Mouse (Mus musculus) cerebellum, adult 11 months (tissue): Measurements from ENCODE around the gene Klrb1c.
"Not testable (repeated sequence)": the region's sequence is repeated elsewhere in the genome, so short reads cannot be mapped to it uniquely, and the experiment has no call there.

Experiments used
- DNase-seq: peaks from one replicate; pipeline ENCODE4 v3.0.0; 2022

The Klrb1c gene

DNA sequence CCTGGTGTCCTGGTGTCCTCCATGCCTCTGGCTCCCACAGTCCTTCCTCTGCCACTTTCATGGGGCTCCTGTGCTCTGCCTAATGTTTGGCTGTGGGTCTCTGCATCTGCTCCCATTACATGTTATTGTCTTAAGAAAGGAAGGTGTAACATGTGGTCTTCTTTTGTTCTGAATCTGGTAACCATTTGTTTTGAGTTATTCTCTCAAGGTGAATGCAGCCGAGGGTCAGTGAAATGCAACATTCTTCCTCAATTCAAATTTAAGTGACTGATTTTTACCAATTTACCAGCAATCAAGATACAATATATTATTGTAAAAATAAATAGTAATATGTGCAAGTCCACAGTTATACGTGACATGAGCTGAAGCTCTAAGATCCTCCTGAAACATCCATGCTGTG lies at the start of gene Klrb1c:
Gene Klrb1c (minus strand): TSS at position 101 of the 400 bp plus-strand sequence.
- DNase-seq = no peak

GRCm38 (mm10) chr6:128837454-128838341 lies 48.7 kb upstream of the Klrb1c start:
- peak; percentile 18 for DNase-seq

DNA sequence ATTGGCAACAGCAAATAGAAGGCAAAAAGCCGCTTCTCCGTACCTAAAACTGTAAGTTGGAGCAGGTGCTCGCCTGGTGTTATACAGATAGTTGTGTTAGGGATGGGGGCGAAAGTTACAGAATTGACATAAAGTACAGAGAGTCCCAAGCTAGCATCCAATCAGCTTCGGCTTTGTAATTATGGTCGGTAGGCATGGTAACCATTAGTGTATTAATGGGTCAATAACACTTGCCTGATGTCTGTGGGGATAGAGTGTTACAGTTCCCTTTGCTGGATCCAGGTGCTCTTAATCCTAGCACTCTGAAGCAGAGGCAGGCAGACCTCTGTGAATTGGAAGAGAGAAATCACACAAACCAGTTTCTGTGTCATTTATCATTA lies 47.9 kb upstream of the Klrb1c start:
- no peak for DNase-seq

GRCm38 (mm10) chr6:128836191-128836954 lies 47.4 kb upstream of the Klrb1c start:
- no peak for DNase-seq

- no peak for DNase-seq
Measured at GRCm38 (mm10) chr6:128835571-128835970, 46.6 kb upstream of the Klrb1c start.

DNA sequence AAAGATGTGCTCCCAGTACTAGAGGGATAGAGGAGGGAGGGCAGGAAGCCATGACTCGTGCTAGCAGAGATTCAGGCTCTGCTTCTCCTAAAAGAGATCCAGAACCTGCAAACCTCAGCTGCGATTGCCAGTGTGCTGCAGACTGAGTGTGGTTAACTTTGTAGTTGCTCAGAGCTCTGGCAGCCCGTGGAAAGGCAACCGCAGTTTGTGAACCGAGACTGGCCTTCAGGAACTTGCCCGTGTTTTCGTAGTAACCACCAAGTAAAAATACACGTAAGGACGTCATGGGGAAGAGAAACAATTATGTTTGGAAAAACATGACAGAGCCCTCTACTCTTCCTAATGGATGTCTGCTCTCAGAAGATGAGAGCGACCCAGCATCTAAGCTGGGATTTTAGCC lies 44.0 kb upstream of the Klrb1c start:
- no peak for DNase-seq

DNA sequence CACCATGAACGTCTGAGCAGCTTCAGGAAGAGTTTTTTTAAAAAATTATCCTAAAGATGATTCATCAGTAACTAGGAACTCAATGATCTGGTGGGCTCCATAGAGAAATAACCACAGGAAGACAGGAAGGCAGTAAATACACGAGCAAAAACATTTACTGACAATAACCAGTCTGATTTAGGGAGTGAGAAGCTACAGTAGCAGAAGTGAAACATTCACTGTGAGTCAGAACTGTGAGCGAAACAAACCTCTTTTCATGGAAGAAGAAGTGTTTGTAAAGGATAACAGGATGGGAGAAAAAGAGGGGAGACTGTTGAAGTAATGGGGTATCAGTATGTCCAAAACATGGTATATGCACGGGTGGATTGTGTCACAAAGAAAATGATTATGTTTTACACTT lies 40.8 kb upstream of the Klrb1c start:
- no peak for DNase-seq

GRCm38 (mm10) chr6:128826781-128827180 lies 37.8 kb upstream of the Klrb1c start:
- no peak for DNase-seq

GRCm38 (mm10) chr6:128826132-128826531 lies 37.1 kb upstream of the Klrb1c start, which contains the start of the genes Gm44511 and Klrb1b:
TSS of gene Gm44511 (minus strand) at chr6:128826315.
TSS of gene Klrb1b (minus strand) at chr6:128826331.
- DNase-seq = no peak

DNA sequence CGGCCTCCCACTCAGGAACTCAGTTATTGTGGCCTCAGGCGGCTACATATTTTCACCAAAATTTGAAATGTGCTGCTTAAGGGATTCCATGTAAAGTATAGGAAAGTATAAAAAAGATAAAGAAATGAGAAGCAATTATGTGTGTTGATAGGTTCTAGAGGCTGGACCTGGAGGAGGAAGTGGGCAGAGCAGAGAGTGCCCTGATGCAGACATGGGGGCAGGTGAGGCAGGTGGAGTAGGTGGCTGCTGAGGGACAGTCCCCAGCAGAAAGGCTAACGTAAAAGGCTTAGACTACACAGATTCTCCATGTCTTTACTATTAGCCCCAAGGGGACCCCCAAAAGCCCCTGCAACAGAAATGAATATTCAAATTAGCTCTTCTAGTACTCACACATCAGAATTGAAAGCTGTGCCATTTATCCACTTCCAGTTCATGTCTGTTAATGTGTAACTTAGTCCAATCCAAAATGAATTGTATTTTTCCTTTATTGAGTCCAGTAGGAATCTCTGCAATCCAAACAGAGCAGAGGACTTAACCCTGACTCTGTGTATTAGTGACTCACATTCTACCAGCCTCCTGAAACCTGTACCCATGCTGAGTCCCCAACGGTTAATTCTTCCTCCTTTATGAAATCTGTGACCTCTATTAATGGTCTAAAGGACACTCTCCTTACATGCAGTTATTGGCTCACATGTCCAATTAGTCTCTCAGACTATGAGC lies 29.2 kb upstream of the Klrb1c start:
- no peak for DNase-seq

DNA sequence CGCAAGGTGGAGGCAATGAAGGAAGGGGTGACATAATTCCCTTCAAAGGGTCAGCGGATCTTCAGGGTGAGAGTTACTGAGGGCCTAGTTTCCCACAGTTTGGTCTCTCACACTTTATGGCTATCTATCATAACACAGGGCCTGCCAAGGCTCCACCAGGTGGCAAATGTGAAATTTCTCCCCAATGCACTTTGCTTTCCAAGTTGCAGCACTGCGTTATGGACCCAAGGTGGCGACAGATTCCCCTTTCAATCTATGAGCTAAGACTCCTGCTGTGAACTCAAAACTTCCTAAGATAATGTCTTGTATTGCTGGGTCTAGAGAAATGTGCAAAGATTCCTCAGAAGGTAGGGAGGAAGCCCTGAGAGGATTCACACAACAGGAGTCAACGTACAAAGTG lies 19.5 kb upstream of the Klrb1c start:
- no peak for DNase-seq

- DNase-seq = no peak
Measured at GRCm38 (mm10) chr6:128807021-128807420, 18.0 kb upstream of the Klrb1c start.

GRCm38 (mm10) chr6:128804823-128805640 lies 16.0 kb upstream of the Klrb1c start:
- peak; percentile 32 for DNase-seq

DNA sequence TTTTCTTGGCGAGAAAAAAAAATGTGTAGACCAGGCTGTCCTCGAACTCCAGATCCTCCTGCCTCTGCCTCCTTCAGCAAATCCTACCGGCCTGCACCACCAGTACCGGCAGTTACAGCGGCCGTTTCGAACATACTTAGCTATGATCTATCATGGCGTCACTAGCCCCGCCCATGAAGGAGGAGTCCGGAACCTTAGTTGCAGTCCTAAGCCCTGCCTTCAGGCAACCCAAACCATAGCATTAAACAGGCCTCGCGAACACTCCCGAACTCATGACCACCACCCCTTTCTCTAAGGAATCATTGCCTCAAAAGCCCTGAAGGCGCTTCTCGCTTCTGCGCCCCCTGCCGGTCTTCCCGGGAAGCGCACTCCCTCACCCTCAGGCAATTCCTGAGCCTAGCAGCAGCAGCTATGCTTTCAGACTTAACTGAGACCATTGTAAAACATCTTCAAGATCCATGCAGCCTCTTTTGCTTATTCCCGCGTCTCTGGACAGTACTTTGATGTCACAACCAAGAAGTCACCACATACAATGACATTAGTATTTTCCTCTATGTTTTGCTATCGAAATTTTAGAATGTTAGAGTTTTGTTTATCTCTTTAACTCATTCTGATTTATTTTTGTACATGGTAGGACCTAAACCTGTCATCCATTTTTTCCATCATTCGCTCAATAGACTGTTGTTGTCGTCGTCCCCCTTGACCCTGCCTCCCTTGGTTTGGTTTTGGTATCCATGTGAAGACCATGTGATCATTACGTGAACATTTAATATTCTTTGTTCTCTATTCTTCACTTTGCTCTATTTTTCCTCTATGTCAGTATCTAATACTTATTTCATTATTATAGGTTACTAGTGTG lies 14.2 kb upstream of the Klrb1c start:
- DNase-seq = peak; percentile 95

DNA sequence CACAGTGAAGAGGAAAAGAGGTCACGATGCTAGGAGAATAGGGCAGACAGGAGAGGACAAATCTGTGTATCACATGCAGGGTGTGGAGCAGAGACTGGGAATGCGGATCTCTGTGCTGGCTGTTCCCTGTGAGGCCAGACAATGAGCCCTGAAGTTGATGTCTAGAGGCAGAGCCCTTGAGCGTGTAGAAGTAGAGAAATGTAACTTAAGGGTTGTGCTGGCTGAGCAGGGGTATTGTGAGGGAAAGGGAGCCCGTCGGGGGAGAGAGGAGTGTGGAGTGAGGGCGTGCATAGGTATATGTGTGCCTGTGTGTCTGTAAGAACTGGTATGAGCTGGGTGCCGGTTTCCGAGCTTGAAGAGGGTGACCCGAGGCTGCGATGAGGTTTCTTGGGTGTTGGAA lies 13.5 kb upstream of the Klrb1c start:
- no peak for DNase-seq

- not testable (repeated sequence) for DNase-seq
Measured at GRCm38 (mm10) chr6:128800696-128801095, 11.7 kb upstream of the Klrb1c start.

- DNase-seq = no peak
Measured at GRCm38 (mm10) chr6:128799896-128800270, 10.9 kb upstream of the Klrb1c start.

GRCm38 (mm10) chr6:128799144-128799895 lies 10.3 kb upstream of the Klrb1c start:
- peak; percentile 86 for DNase-seq

- DNase-seq = peak; percentile 75
Measured at GRCm38 (mm10) chr6:128798772-128799143, 9.7 kb upstream of the Klrb1c start.

DNA sequence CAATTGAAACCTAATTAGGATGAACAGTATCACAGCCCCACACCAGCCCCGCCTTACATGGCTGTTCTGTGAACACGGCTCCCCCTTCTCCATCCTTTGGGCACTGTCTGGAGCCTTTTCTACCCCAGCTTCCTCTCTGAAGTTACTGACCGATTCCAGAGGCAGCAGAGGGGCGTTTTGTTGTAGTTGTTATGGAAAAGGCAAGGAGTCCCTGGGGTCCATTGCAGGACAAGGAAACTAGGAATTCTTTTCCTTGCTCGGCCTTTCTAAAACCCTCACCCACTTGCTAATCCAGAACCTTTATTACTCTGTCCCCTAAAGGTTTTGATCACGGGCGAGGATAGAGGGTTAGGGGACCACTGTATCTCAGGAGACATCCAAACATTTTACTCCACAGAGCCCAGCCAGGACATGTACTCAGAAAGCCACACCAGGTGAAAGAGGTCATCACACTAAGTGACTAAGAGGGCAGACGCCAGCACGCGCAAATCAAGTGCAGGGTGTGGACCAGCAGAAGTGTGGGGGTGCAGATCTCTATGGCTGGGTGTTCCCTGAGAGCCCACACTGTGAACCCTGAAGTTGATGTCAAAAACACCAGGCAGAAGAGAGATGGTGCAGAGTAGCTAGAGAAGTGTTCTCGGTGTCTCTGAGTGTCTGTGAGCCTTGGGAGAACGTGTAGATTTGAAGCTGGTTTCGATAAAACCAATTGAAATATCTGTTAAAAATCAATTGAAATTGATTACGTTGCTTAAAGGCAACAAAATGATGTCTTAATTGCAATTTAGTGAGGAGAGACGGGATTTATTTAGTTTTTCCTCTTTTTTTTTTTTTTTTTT lies 9.1 kb upstream of the Klrb1c start:
- DNase-seq = peak; percentile 27
